Mouse (Mus musculus) midbrain, embryonic 11.5 days (tissue): ENCODE results near the gene Lmod3. TPM values are rescaled to one million over a fixed set of nuclear protein-coding genes. Genes with fewer than 3 reads are reported as not detected.

Experiments
- ATAC-seq: fragments of 200-750 bp; cut with Nextera tagmentation; 2 replicates; pipeline ENCODE4 v1.8.0; 2017; ENCODE audit warnings: moderate TSS enrichment, moderate library complexity; ENCODE audit not compliant: low FRiP score
- DNase-seq: peaks from one replicate; pipeline ENCODE4 v3.0.0; 2015; ENCODE audit warnings: low spot score; ENCODE audit errors: missing footprints
- H3K27ac ChIP-seq: fragments of 300-500 bp; sonication (generic); 2 replicates; pipeline ENCODE4 v1.5.1; 2014; ENCODE audit warnings: low read depth, low read length
- H3K27me3 ChIP-seq: fragments of 300-500 bp; sonication (generic); 2 replicates; pipeline ENCODE4 v1.6.1; 2014; ENCODE audit warnings: mild to moderate bottlenecking, low read length, moderate library complexity, mixed read lengths; ENCODE audit not compliant: control insufficient read depth, insufficient read depth
- H3K36me3 ChIP-seq: fragments of 300-500 bp; sonication (generic); 2 replicates; pipeline ENCODE4 v1.6.1; 2014; ENCODE audit warnings: mild to moderate bottlenecking, low read length, moderate library complexity, mixed read lengths; ENCODE audit not compliant: control insufficient read depth, insufficient read depth
- H3K4me1 ChIP-seq: fragments of 300-500 bp; sonication (generic); 2 replicates; pipeline ENCODE4 v1.6.1; 2014; ENCODE audit warnings: low read length; ENCODE audit not compliant: control insufficient read depth, insufficient read depth
- H3K4me2 ChIP-seq: fragments of 300-500 bp; sonication (generic); 2 replicates; pipeline ENCODE4 v1.6.1; 2014; ENCODE audit warnings: mild to moderate bottlenecking, moderate library complexity
- H3K4me3 ChIP-seq: fragments of 300-500 bp; sonication (generic); 2 replicates; pipeline ENCODE4 v1.5.1; 2014; ENCODE audit warnings: low read depth, low read length
- H3K9ac ChIP-seq: fragments of 300-500 bp; sonication (generic); 2 replicates; pipeline ENCODE4 v1.6.1; 2014; ENCODE audit warnings: low read length
- H3K9me3 ChIP-seq: fragments of 300-500 bp; sonication (generic); 2 replicates; pipeline ENCODE4 v1.6.1; 2016; ENCODE audit warnings: low read length; ENCODE audit not compliant: control insufficient read depth
- WGBS: fragments of 180-500 bp; shearing (Covaris S2); extraction: QIAGEN DNeasy Blood & Tissue Kit; methylation state at CpG from one replicate; pipeline ENCODE4 v1.1.7; 2014; 5-methylcytosine and 5-hydroxymethylcytosine counted together
- polyA plus RNA-seq: library from polyadenylated mRNA; unstranded; fragments of >200 nt; fragmentation: Nextera tagmentation; extraction: Ambion mirVana; gene quantifications from 2 replicates; pipeline ENCODE4 v1.2.1, GENCODE M21; 2014

Lmod3 gene
- polyA plus RNA-seq, result 0.08 TPM in 1 of 2 replicates, not detected in the other

DNA sequence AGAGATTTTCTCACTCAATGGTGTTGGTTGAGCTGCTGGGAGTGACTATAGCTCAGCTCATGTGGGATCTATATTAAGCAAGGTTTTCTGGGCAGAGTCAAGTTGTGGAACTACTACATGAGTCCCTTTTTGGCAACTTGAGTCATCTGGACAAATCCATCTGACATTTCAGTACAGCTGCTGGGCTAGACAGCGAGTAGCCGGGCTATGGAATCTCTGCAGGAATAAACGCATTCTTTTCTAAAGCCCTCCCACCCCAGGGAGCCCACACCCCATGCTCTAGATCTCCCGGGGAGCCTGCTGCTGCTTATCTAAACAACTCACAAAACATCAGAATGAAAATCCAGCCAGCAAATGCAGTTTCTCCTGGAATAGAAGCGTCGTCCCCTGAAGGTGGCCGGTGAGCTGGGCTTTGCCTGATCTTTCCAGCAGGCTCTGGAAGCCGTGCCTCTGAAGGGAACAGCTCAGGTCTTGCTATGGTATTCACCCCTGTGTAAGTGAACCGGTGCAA, at the start of gene Lmod3:
TSS of gene Lmod3 (minus strand) at position 49 of the 511 bp plus-strand sequence.
- no peaks in the 10 kb centered on the region for H3K27me3 ChIP-seq
- H3K4me1 ChIP-seq, result no peaks in the 10 kb centered on the region
- H3K27ac ChIP-seq, result no peak within 1 kb of the TSS
- ATAC-seq (no peak), DNase-seq (no peak)
- H3K4me2 ChIP-seq, result no peak within 1 kb of the TSS
- no peak within 1 kb of the TSS for H3K9ac ChIP-seq
- H3K36me3 ChIP-seq, result no peaks in the 10 kb centered on the region
- H3K4me3 ChIP-seq, result no peak within 1 kb of the TSS
- no peaks in the 10 kb centered on the region for H3K9me3 ChIP-seq
- WGBS, result 37% methylated on average over 9 of the region's 9 CpGs

DNA sequence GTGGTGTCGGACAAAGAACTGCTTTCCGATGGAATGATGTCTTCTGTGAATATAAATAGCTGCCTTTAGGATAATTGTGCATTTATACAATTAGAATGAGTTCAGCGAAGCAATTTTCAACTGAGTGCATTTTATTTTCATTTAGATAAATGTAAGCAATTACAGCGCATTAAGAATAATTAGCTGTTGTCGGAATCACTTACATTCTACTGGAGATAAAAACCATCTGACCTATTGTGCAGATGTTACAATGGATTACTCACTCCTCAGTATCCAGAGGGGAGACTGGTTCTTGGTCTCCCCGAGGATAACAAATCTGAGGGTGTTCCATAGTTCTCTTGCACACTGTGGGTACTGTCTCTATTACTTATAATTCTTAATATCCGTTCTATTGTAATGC, 49.7 kb upstream of the Lmod3 start:
- Histone ChIP-seq H3K27ac (no peak overlapping the region), H3K9ac (no peak overlapping the region), H3K4me1 (no peaks in the 10 kb centered on the region), H3K9me3 (no peaks in the 10 kb centered on the region), H3K4me2 (no peak overlapping the region), H3K27me3 (no peaks in the 10 kb centered on the region), H3K4me3 (no peak overlapping the region), H3K36me3 (peaks cover 10% of the 10 kb centered on the region)
- ATAC-seq (no peak), DNase-seq (peak; percentile 59)
- WGBS, result 91% methylated on average over 7 of the region's 7 CpGs

DNA sequence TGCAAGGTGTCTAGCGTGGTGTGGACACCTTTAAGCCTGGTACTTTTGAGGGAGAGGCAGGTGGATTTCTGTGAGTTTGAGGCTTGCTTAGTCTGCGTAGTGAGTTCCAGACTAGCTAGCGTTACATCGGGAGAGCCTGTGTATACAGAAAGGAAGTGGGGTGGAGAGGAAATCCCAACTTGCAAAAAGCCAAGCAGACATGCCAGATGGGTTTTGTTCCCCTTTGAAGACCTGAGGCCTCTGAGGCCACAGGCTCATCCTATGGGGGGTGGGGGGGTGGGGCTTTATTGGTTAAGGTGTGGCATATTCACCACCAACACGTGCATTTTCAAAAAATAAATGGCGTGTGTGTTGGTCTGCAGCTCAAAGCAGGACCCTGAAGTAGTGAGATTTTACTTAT, 48.1 kb upstream of the Lmod3 start:
- H3K4me3 ChIP-seq, result no peak overlapping the region
- H3K27me3 ChIP-seq, result no peaks in the 10 kb centered on the region
- H3K9ac ChIP-seq, result no peak overlapping the region
- no peaks in the 10 kb centered on the region for H3K9me3 ChIP-seq
- H3K4me1 ChIP-seq, result no peaks in the 10 kb centered on the region
- H3K36me3 ChIP-seq, result peaks cover 16% of the 10 kb centered on the region
- DNase-seq (no peak), ATAC-seq (no peak)
- WGBS, result 86% methylated on average over 6 of the region's 6 CpGs
- no peak overlapping the region for H3K4me2 ChIP-seq
- no peak overlapping the region for H3K27ac ChIP-seq

DNA sequence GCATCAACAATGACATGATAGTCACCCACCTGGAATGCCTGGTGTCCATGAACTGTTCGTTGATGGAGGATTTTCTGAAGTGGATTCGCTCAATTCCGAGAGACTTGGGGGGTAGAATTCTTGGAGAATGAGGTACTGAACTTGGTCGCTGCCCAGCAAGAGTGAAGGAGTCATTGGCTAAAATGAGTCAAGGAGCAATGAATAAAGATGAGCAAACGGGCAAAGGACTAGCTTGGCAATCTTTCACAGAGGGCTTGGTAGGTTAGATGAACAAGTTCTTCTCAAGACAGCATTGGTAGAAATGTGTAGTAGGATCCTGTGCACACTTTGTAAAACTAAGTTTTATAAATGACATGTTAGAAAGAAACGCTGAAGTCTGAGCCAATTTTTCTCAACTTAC, 47.6 kb upstream of the Lmod3 start:
- ATAC-seq (no peak), DNase-seq (no peak)
- Histone ChIP-seq H3K4me3 (no peak overlapping the region), H3K27ac (no peak overlapping the region), H3K27me3 (no peaks in the 10 kb centered on the region), H3K9ac (no peak overlapping the region), H3K4me2 (no peak overlapping the region), H3K9me3 (no peaks in the 10 kb centered on the region), H3K36me3 (peaks cover 20% of the 10 kb centered on the region), H3K4me1 (no peaks in the 10 kb centered on the region)
- 94% methylated on average over 6 of the region's 6 CpGs for WGBS

DNA sequence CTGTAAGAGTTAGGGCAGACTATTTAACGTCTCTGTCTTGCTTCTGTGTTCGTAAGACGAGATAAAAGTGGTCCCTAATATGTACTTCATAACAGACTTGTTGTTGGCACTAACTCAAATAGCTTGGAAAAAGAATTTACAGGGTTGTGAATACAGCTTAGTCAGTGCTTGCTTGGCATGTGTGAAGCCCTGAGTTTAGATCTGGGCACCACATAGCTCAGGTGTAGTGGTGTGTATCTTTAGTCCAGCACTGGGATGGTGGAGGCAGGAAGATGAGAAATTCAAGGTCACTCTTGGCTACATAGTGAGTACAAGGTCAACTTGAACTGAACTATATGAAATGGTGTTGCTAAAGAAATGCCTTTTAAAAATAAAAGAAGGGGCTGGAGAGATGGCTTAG, 44.6 kb upstream of the Lmod3 start:
- no peak for ATAC-seq
- peaks cover 22% of the 10 kb centered on the region for H3K36me3 ChIP-seq
- H3K9ac ChIP-seq, result no peak overlapping the region
- DNase-seq, result peak; percentile 45
- no peaks in the 10 kb centered on the region for H3K27me3 ChIP-seq
- H3K4me2 ChIP-seq, result no peak overlapping the region
- 93% methylated on average over 3 of the region's 3 CpGs for WGBS
- no peak overlapping the region for H3K27ac ChIP-seq
- no peaks in the 10 kb centered on the region for H3K4me1 ChIP-seq
- H3K9me3 ChIP-seq, result no peaks in the 10 kb centered on the region
- H3K4me3 ChIP-seq, result no peak overlapping the region

DNA sequence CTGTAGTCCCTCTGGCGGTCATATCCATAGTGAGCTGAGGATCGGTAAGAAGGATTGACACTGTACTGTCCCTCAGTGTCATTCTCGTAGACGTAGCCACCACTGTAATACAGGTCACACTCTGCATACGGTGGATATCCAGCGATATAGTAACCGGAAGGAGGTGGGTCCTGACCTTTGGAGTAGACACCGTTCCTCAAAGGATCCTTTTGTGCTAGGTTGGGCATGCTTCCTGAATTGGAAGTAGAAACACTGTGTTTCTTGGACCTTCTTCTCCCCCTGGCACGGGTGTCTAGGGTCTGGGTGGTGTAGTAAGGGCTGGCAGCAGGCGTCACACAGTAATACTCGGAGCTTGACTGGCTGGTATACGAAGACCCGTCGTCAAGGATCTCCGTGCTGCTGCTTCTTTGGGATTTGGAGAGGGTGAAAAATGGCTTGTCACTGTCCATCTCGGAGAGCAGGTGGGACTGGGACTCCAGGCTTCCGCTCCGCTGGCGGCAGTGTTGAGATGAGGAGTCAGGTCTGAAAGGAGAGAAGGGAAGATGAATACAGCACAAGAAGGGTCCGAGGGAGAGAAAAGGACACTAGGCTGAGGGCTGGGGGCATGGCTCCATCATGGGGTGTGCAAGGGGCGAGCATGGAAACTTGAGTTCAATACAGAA, 43.4 kb upstream of the Lmod3 start:
- no peak for ATAC-seq
- Histone ChIP-seq H3K4me2 (no peak overlapping the region), H3K4me3 (no peak overlapping the region), H3K9ac (no peak overlapping the region), H3K4me1 (no peaks in the 10 kb centered on the region), H3K9me3 (no peaks in the 10 kb centered on the region), H3K36me3 (peaks cover 24% of the 10 kb centered on the region), H3K27me3 (no peaks in the 10 kb centered on the region), H3K27ac (no peak overlapping the region)
- WGBS, result 94% methylated on average over 21 of the region's 21 CpGs
- peak; percentile 53 for DNase-seq

DNA sequence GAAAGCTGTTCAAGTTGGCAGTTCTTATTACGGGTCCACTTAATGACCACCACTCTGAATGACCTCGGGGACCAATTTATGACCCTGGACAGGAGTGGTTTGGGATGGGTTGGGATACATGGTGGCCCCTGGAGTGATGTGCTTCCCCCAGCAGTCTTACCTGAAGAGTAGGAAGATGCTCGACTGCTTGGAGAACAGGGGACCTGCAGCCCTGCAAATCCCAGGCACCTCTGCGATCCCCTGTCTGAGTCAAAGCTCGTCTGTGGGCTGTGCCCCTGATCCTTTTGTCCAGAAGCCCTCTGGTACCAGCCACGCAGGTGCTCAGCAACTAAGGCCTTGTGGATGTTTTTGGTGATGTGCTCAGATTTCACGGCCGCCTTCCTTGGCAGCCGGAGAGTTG, 42.9 kb upstream of the Lmod3 start:
- H3K4me1 ChIP-seq, result no peaks in the 10 kb centered on the region
- DNase-seq, result no peak
- H3K4me3 ChIP-seq, result no peak overlapping the region
- WGBS, result 87% methylated on average over 9 of the region's 9 CpGs
- H3K9me3 ChIP-seq, result no peaks in the 10 kb centered on the region
- H3K9ac ChIP-seq, result no peak overlapping the region
- peaks cover 24% of the 10 kb centered on the region for H3K36me3 ChIP-seq
- no peak overlapping the region for H3K27ac ChIP-seq
- no peaks in the 10 kb centered on the region for H3K27me3 ChIP-seq
- no peak for ATAC-seq
- no peak overlapping the region for H3K4me2 ChIP-seq

DNA sequence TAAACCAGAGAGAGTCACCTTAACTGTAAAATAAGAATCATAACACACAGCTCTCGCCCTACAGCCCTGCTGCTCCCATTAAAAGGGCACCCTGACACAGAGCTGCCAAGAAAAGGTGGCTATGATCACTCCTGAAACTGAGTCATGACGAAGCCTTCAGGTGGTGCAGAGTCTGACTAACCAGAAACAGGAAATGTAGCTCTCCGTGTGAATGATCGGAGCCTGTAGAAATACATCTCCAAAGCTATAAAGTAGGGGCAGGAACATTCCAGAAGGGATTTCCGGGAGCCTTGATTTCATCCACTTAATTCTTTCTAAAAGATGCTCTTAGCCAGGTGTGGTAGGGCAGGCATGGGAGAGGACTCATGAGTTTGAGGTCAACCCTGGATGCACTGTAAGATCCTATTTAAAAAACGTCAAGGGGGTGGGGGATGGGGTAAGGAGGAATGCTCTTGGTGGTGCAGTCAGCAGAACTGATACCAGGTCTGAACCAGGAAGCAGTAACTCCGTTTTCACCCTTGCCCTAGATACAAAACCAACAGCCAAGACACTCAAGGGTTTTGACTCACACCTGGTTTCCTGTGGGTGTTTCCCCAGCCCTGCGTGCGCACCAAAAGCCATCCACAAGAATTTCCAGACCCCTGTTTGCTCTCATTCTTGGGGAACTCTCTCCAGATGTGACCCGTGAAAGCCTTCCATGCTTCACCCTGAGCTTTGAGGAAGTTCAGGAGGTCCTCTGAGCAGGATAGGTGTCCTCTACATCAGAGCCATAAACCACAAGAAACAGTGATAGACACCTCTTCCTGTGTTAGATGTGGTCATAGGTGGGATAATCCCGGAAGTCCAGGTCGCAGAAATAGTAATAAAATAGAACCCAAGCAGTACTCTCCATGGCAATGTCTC, 41.4 kb upstream of the Lmod3 start:
- DNase-seq (peak; percentile 60), ATAC-seq (no peak)
- H3K4me3 ChIP-seq, result no peak overlapping the region
- H3K9ac ChIP-seq, result no peak overlapping the region
- H3K4me2 ChIP-seq, result no peak overlapping the region
- peaks cover 24% of the 10 kb centered on the region for H3K36me3 ChIP-seq
- no peaks in the 10 kb centered on the region for H3K9me3 ChIP-seq
- no peaks in the 10 kb centered on the region for H3K4me1 ChIP-seq
- H3K27ac ChIP-seq, result no peak overlapping the region
- no peaks in the 10 kb centered on the region for H3K27me3 ChIP-seq
- WGBS, result 90% methylated on average over 12 of the region's 12 CpGs

DNA sequence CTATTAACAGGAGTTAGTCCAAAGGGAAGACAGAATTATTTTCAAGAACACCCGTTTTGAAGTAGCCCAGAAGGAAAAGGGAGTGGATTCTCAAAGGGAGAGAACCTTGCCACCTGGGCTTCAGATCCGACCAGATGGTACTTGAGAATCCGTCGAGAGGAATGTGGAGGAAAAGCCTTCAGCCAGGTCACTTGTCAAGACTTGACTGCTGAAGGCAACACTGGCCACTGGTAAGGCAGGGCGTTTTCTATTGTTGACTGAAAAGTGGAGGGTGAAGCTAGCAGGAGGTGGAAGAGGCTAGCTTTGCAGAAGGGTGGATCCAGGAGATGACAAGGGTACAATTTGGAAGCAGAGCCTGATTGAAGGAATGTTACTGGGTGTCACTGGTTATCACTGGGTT, 40.3 kb upstream of the Lmod3 start:
- no peaks in the 10 kb centered on the region for H3K4me1 ChIP-seq
- H3K9me3 ChIP-seq, result no peaks in the 10 kb centered on the region
- H3K36me3 ChIP-seq, result peaks cover 21% of the 10 kb centered on the region
- no peaks in the 10 kb centered on the region for H3K27me3 ChIP-seq
- DNase-seq, result peak; percentile 77
- 83% methylated on average over 5 of the region's 5 CpGs for WGBS
- H3K9ac ChIP-seq, result no peak overlapping the region
- H3K4me3 ChIP-seq, result no peak overlapping the region
- no peak for ATAC-seq
- H3K4me2 ChIP-seq, result no peak overlapping the region
- H3K27ac ChIP-seq, result no peak overlapping the region
